Mouse (Mus musculus) cerebellum, adult 18-20 months (tissue): ENCODE measurements at regions not wholly inside any gene's neighbourhood (a gene's known extent, or its start where the extent isn't known, plus 50 kb on each side); places are given as distances from the start of the nearest gene placed in this dataset.

Experiments
- DNase-seq, 2 experiments: peaks; one replicate each; pipeline ENCODE4 v3.0.0; 2021

DNA sequence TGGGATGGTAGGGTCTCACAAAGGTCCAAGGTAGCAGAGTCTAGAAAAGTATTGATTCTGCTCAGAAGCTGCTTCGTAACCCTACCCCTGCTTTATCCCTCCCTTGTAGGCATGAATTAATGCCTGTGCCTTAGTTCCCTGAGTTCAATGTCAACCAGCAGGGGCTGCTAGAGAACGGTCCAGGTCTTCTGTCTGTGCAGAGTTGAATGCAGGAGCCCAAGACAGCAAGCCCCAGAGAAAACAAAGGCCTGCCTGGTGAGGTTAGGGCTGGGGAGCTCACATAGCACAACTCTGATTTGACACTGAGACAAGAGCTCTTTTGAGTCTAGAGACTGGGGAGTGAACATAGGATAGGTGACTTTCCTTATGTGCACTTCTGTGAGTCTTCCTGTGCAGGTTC is 56.6 kb downstream of the Olig3 start:
- no peak for DNase-seq

DNA sequence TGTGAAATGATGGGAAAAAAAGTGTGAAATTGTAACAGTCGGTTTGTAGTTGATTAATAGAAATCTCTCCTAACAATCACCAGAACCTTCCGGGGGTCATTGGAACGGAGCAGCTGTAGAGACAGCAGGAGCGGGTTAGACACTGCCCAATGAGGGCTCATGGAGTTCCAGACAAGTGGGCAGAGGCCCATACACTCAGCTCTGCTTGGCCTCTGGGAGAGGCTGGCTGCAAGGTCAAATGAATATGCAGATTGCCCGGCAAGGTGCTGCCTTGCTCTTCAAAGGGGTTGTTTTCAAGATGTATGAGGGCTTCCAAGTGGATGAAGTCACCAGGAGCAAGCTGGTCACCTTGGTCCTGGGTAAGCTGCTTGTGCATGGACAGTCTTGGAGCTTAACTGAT is 57.6 kb downstream of the Olig3 start:
- DNase-seq = no peak

DNA sequence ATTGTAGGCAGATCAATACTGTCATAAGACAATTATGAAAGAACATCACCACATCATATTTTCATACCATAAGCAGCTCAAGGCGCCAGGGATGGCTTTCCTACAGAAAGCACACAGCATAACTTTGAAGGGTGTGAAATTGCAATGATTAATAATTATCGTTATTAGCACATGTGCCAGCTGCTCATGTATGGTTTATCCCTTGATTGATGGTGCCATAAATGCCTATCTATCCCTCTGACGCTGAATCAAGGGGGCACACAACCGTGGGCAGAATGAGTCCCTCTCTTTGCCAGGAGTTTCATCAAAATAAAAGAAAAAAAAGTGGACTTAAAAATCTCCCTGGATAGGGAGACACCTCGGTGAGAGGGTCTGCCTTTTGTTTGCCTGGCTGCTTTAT is 58.5 kb downstream of the Olig3 start:
- no peak for DNase-seq

DNA sequence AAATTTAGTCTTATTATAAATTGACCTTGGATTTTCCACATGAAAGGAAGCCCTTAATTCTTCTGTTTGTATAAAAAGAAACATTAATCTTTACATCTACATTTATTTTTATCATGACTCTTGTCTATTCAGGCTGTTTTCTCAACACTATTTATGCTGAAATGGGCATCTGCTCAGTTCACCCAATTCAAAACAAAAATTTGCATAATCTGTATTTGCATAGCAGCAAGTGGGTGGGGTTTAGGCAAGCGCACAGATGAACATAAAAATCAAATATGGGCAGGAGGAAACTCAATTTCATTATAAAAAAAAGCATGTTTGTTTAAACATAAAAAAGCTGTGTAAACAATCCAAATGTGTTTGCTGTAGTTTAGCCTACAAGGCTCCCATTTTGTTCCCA is 67.7 kb downstream of the Olig3 start:
- no peak for DNase-seq

DNA sequence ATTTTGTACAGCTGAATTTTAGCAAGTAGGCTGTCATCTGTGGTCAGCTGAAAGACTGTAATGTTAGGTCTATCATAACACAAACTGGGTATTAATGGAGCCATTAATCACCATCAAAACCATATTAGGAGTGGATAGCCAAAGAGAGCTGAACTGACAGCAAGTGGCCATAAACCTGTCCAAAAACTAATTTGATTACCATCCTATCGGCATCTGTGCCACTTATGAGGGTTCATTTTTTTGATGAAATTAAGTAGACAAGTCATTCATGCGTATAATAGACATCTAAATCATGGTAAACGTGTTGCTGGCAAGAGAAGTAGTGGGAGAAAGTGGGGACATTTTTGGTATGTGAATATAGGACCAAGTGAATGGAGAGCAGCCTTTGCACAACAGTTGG is 68.6 kb downstream of the Olig3 start:
- DNase-seq = no peak

DNA sequence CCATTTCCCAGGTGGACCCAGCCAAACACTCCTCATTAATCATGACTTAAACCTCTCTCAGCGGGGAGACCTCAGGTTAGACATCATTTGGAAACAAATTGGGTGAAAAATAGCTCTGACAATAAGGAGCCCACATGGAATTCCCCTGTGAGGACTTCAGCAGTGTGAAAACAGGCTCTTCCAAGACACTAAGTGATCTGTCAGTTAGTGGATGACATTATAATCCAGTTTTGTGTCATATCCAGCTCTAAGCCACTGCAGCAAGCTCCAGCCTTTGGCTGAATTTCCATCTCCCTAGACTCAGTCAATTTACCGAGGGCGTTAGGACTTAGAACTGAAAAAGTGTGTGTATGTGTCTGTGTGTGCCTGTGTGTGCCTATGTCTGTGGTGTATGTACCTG is 70.5 kb downstream of the Olig3 start:
- no peak for DNase-seq

GRCm38 (mm10) chr10:19432515-19432914 is 76.2 kb downstream of the Olig3 start:
- no peak for DNase-seq

GRCm38 (mm10) chr10:19434661-19435060 is 78.3 kb downstream of the Olig3 start:
- DNase-seq = no peak

GRCm38 (mm10) chr10:19441807-19442206 is 85.5 kb downstream of the Olig3 start:
- no peak for DNase-seq

DNA sequence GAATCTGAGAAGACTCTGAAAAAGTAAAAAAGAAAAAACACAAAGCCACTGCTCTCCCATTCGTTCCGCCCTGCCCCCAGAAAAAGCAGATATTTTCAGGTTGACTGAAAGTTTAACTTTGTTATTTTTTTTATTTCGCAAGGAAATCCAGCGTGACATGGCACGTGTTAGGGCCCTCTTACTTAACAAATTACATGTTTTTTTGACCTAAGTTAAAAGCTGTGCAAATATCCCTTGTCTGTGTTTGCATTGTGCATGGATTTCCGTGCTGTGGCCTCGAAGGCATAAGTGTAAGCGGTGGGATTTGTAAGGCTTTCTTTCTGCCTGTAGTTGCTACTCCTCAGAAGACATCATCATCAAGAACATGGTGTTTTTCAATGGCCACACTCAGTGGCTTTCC is 87.2 kb downstream of the Olig3 start:
- no peak for DNase-seq

GRCm38 (mm10) chr10:19448838-19449559 is 92.7 kb downstream of the Olig3 start:
- DNase-seq = no peak

- DNase-seq = no peak
These were observed 102.7 kb downstream of the Olig3 start for GRCm38 (mm10) chr10:19459053-19459452.

- DNase-seq = no peak
These were observed 103.4 kb downstream of the Olig3 start for GRCm38 (mm10) chr10:19459709-19460108.

GRCm38 (mm10) chr10:19460164-19460563 is 103.8 kb downstream of the Olig3 start:
- no peak for DNase-seq

- no peak for DNase-seq
These were observed 107.5 kb downstream of the Olig3 start for GRCm38 (mm10) chr10:19463800-19464199.

GRCm38 (mm10) chr10:19464504-19464903 is 108.2 kb downstream of the Olig3 start:
- DNase-seq = no peak

- DNase-seq = no peak
These were observed 115.2 kb downstream of the Olig3 start for GRCm38 (mm10) chr10:19471349-19472040.

GRCm38 (mm10) chr10:19472066-19472465 is 115.7 kb downstream of the Olig3 start:
- no peak for DNase-seq

DNA sequence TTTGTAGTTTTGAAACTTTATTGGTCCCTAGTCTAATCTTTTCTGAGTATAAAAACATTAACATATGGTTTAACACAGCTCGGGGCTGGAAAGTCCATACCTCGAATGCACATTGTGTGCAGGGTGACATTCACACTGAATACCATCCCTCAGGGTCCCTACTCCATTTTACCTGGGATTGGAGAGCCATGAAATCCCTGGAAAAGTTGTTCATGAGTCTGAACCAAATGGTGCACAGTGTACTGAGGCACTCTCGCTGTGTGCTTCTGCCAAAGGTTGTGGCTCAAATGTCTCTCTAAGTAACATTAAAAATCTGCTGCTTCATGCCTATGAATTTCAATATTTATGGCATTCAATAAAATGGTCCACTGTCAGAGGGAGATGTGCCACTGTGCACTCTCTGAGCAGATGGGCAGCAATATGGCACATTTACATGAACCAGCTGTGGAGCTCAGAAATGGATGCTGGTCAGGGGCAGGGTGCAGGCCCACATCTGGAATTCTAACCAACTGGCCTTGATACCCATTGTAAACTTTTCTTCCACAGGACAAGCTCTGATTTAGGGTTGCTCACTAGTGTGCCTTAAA is 116.7 kb downstream of the Olig3 start:
- DNase-seq = no peak

- no peak for DNase-seq
These were observed 106.1 kb upstream of the Ifngr1 start for GRCm38 (mm10) chr10:19485537-19486135.

DNA sequence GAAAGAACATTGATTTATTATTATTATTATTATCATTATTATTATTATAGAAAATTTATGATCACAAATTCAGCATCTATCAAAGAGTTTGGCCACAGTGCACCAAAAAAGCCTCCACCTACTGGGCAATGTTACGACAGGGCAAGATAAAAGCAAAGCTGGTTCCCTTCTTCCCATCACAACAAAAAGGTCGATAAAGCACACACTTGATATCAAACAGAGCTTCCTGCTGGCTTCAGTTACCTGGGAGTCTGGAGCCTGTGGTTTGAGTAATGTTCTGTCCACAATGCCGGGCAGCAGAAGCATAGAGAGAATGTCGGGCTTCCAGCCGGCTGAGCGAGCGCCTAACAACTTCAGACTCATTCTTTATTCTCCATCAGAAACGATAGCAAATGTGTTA is 101.2 kb upstream of the Ifngr1 start:
- no peak for DNase-seq

GRCm38 (mm10) chr10:19491513-19492380 is 100.0 kb upstream of the Ifngr1 start:
- DNase-seq = peak; percentile 47 to 64
